Mouse (Mus musculus): ENCODE results near the gene Gnaq. TPM values are rescaled to one million over a fixed set of nuclear protein-coding genes. Genes with fewer than 3 reads are reported as not detected.

Gene Gnaq
- polyA plus RNA-seq, 1 experiment, result 34.0 TPM

GRCm38 (mm10) chr19:16431368-16431767 lies 298.7 kb downstream of the Gnaq start:
- TF ChIP-seq CTCF (IDR thresholded peaks at IDR 0.05; ENCODE audit: insufficient read depth, low read length) (no peak), POLR2A (IDR thresholded peaks at IDR 0.05; ENCODE audit: borderline replicate concordance, extremely low read depth, low read depth, low read length) (no peak)
- peaks cover 9% of the 10 kb centered on the region for H3K4me1 ChIP-seq (ENCODE audit: control insufficient read depth, insufficient read depth, low read length)
- 80% methylated on average over 8 of the region's 8 CpGs for WGBS
- no peak for DNase-seq
- H3K4me3 ChIP-seq (replicated peaks; ENCODE audit: extremely low read depth, low read depth, low read length), result no peak overlapping the region

GRCm38 (mm10) chr19:16434879-16435278 lies 302.2 kb downstream of the Gnaq start:
- Histone ChIP-seq H3K4me1 (ENCODE audit: control insufficient read depth, insufficient read depth, low read length) (peaks cover 15% of the 10 kb centered on the region), H3K4me3 (replicated peaks; ENCODE audit: extremely low read depth, low read depth, low read length) (peak overlapping the region; percentile 76)
- no peak for DNase-seq
- WGBS, result 1% methylated on average over 9 of the region's 9 CpGs
- TF ChIP-seq CTCF (IDR thresholded peaks at IDR 0.05; ENCODE audit: insufficient read depth, low read length), result no peak
- no peak for TF ChIP-seq POLR2A (IDR thresholded peaks at IDR 0.05; ENCODE audit: borderline replicate concordance, extremely low read depth, low read depth, low read length)

GRCm38 (mm10) chr19:16435531-16436231 lies 303.1 kb downstream of the Gnaq start, which contains the start of gene Gna14:
Gna14 (plus strand) TSS chr19:16435762.
- WGBS, result under 1% methylated on average over 27 of the region's 27 CpGs
- H3K4me3 ChIP-seq (replicated peaks; ENCODE audit: extremely low read depth, low read depth, low read length), result peak within 1 kb of the TSS; percentile 76
- TF ChIP-seq CTCF (IDR thresholded peaks at IDR 0.05; ENCODE audit: insufficient read depth, low read length) (peak; percentile 77), POLR2A (IDR thresholded peaks at IDR 0.05; ENCODE audit: borderline replicate concordance, extremely low read depth, low read depth, low read length) (no peak; the same call in 1 of the 2 replicates)
- H3K4me1 ChIP-seq (ENCODE audit: control insufficient read depth, insufficient read depth, low read length), result peaks cover 15% of the 10 kb centered on the region
- DNase-seq, result peak; percentile 68

- DNase-seq, result peak; percentile 43
- Histone ChIP-seq H3K4me3 (replicated peaks; ENCODE audit: extremely low read depth, low read depth, low read length) (peak overlapping the region; percentile 76), H3K4me1 (ENCODE audit: control insufficient read depth, insufficient read depth, low read length) (peaks cover 15% of the 10 kb centered on the region)
- TF ChIP-seq POLR2A (IDR thresholded peaks at IDR 0.05; ENCODE audit: borderline replicate concordance, extremely low read depth, low read depth, low read length) (no peak), CTCF (IDR thresholded peaks at IDR 0.05; ENCODE audit: insufficient read depth, low read length) (no peak)
- WGBS, result 11% methylated on average over 61 of the region's 61 CpGs
These were observed 303.9 kb downstream of the Gnaq start for GRCm38 (mm10) chr19:16436335-16437169.

Other genes starting within 250 kb of the Gnaq start
- 3.2 and 8.7 TPM in 2 replicates for gene Psat1, start 185.5 kb upstream of the Gnaq start, polyA plus RNA-seq (2012; rRNA removed)
- gene Cep78, start 147.8 kb upstream of the Gnaq start, polyA plus RNA-seq (2012; rRNA removed), result 3.0 and 3.1 TPM in 2 replicates

All from lung, adult 2 months (tissue).